Mouse (Mus musculus): Measurements from ENCODE around the gene Rmdn3. TPM values are rescaled to one million over a fixed set of nuclear protein-coding genes. Genes with fewer than 3 reads are reported as not detected.

The Rmdn3 gene
- 26.0 TPM for polyA plus RNA-seq (2017; shearing (Covaris generic))

GRCm38 (mm10) chr2:119156681-119157572, at the start of gene Rmdn3:
Gene Rmdn3 (minus strand): TSS chr2:119157034.

GRCm38 (mm10) chr2:119173991-119174651, 17.3 kb upstream of the Rmdn3 start, which contains the start of gene Gm14137:
Gene Gm14137 (plus strand): TSS chr2:119174509.

GRCm38 (mm10) chr2:119166901-119167865, 10.3 kb upstream of the Rmdn3 start, which contains the start of gene Gchfr:
Gene Gchfr (plus strand): TSS chr2:119167773.

GRCm38 (mm10) chr2:119112438-119113112, 44.3 kb downstream of the Rmdn3 start, which contains the start of gene Rad51:
Gene Rad51 (plus strand): TSS chr2:119112793.

Other genes starting within 250 kb of the Rmdn3 start
- 4.4 TPM for gene Chst14, start 230.5 kb downstream of the Rmdn3 start, polyA plus RNA-seq (2017; shearing (Covaris generic))
- 27.6 TPM for gene Ccdc32, start 127.6 kb downstream of the Rmdn3 start, polyA plus RNA-seq (2017; shearing (Covaris generic))
- 2.4 TPM for gene Rpusd2, start 122.2 kb downstream of the Rmdn3 start, polyA plus RNA-seq (2017; shearing (Covaris generic))
- 4.8 TPM for gene Knl1, start 109.9 kb downstream of the Rmdn3 start, polyA plus RNA-seq (2017; shearing (Covaris generic))
- 10.9 TPM for gene Rad51, start 44.2 kb downstream of the Rmdn3 start, polyA plus RNA-seq (2017; shearing (Covaris generic))
- not detected for gene Gchfr, start 10.7 kb upstream of the Rmdn3 start, polyA plus RNA-seq (2017; shearing (Covaris generic))
- 0.73 TPM for gene Gm14137, start 17.5 kb upstream of the Rmdn3 start, polyA plus RNA-seq (2017; shearing (Covaris generic))
- gene Zfyve19, start 51.6 kb upstream of the Rmdn3 start, polyA plus RNA-seq (2017; shearing (Covaris generic)) = 58.9 TPM
- gene Dnajc17, start 51.8 kb upstream of the Rmdn3 start, polyA plus RNA-seq (2017; shearing (Covaris generic)) = 14.4 TPM
- not detected for gene Ppp1r14d, start 72.9 kb upstream of the Rmdn3 start, polyA plus RNA-seq (2017; shearing (Covaris generic))
- not detected for gene Spint1, start 80.3 kb upstream of the Rmdn3 start, polyA plus RNA-seq (2017; shearing (Covaris generic))
- 0.27 TPM for gene Rhov, start 114.2 kb upstream of the Rmdn3 start, polyA plus RNA-seq (2017; shearing (Covaris generic))
- gene Vps18, start 131.7 kb upstream of the Rmdn3 start, polyA plus RNA-seq (2017; shearing (Covaris generic)) = 17.7 TPM
- gene Dll4, start 168.8 kb upstream of the Rmdn3 start, polyA plus RNA-seq (2017; shearing (Covaris generic)) = 0.12 TPM
- 0.17 TPM for gene Chac1, start 194.2 kb upstream of the Rmdn3 start, polyA plus RNA-seq (2017; shearing (Covaris generic))